Mouse (Mus musculus): ENCODE data around the gene Olfr1118.
"Not testable (repeated sequence)": the region's sequence is repeated elsewhere in the genome, so short reads cannot be mapped to it uniquely, and the experiment has no call there.

Gene Olfr1118

GRCm38 (mm10) chr2:87307281-87307680 is at the start of gene Olfr1118:
Gene Olfr1118 (plus strand): TSS chr2:87307581.
- no peak for DNase-seq (ENCODE audit: low read depth, low spot score)

- DNase-seq (ENCODE audit: low read depth, low spot score), result no peak
These were observed 40.1 kb upstream of the Olfr1118 start, which contains the start of gene Olfr1116 for GRCm38 (mm10) chr2:87267234-87267633. Gene Olfr1116 (plus strand): TSS chr2:87267534.

DNA sequence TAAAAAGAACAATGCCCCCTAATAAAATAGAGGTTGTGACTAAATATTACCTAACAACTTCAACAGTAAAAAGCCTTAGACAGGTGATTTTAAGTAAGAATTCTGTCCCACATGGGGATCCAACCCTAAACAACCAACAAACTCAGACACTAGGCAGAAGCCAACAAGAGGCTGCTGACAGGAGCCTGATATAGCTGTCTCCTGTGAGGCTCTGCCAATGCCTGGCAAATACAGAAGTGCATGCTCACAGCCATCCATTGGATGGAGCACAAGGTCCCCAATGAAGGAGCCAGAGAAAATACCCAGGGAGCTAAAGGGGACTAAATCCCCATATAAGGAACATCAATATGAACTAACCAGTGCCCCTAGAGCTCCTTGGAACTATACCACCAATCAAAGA is 13.4 kb upstream of the Olfr1118 start:
- DNase-seq (ENCODE audit: low read depth, low spot score), result not testable (repeated sequence)

- no peak for DNase-seq (ENCODE audit: low read depth, low spot score)
These were observed 47.1 kb downstream of the Olfr1118 start, which contains the start of gene Olfr1120 for GRCm38 (mm10) chr2:87354515-87354914. Gene Olfr1120 (plus strand): TSS chr2:87354815.

DNA sequence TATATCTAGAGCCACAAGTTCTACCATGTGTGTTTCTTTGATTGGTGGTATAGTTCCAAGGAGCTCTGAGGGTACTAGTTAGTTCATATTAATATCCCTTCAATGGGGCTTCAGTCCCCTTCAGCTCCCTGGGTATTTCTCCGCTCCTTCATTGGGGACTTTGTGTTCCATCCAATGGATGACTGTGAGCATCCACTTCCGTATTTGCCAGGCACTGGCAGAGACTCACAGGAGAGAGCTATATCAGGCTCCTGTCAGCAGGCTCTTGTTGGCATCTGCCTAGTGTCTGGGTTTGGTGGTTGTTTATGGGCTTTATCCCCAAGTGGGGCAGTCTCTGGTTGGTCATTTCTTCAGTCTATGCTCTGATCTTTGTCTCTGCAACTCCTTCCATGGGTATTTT is 52.7 kb downstream of the Olfr1118 start:
- DNase-seq (ENCODE audit: low read depth, low spot score), result not testable (repeated sequence)
